Mouse (Mus musculus): ENCODE results near the gene 4930562C15Rik.

DNA sequence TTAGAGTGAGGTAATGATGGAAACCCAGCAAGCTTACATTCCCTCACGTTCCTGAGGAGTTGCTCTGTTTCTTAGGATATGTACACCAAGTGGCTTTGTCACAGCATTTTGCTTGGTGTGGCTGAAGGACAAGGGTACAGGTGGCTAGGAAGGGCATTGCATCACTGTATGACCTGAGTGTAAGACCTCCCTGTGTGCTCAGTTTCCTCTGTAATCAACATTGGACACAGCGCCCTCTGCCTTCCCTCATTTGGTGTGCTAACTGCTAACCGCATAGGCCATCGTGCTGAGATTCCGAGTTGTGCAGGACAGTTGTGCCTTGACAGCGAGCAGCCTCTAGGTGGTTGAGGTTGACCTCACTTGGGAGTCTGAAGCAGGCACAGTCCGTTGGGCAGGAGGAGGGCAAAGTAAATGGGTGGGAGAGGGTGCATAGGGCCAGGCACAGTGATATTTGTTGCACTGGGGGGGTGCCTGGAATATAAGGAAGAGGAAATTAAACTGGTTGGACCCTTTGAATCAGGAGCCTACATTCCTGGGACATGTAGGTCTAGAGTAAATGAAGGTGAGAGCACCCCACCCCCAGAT, 62.0 kb downstream of the 4930562C15Rik start:
- TF ChIP-seq CTCF (IDR thresholded peaks at IDR 0.05; ENCODE audit: borderline replicate concordance, extremely low read depth, insufficient read depth, insufficient read length) (no peak), POLR2A (IDR thresholded peaks at IDR 0.05; ENCODE audit: borderline replicate concordance, extremely low read depth, insufficient read depth, insufficient read length, poor library complexity, severe bottlenecking) (no peak)

Measured in brain, embryonic 14.5 days (tissue).